Mouse (Mus musculus) ZHBTc4 (cell line): ENCODE measurements around the gene Pcdh15.

ENCODE experiments used
- DNase-seq: peaks from one replicate; pipeline ENCODE4 v3.0.0-alpha.2; 2011; ENCODE audit warnings: low read depth, low spot score

Gene Pcdh15

GRCm38 (mm10) chr10:73333426-73333825, 234.3 kb downstream of the Pcdh15 start:
- no peak for DNase-seq

DNA sequence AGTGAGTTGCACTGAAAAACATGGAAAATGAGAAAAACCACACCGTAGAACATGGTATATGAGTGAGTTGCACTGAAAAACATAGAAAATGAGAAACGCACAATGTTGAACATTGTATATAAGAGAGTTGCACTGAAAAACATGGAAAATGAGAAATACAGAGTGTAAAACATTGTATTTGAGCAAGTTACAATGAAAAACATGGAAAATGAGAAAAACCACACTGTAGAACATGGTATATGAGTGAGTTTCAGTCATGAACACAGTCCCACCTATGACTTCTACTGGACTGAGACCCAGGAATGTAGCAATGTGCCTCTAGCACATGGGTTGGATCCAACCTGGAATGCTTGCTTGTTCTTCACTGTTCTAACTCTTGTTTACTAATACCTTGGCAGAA, 279.9 kb downstream of the Pcdh15 start:
- no peak for DNase-seq

DNA sequence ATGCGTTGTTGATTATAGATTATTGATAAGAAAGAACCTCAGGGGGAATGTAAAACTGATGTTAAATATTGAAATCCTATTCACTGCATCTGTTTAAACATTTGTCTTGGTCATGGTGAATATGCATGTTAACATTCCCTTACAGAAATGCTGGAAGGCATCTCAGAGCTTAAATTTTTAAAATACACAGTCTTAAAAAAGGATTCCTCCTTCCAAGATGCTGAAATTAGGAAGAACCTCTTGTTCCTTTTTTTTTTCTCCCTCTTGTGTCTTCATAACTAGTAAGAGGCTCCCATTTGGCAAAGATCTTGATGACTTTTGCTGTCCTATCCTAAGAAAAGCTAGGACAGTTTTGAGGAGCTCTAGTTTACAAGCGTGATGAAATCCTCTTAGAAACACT, 284.9 kb downstream of the Pcdh15 start:
- DNase-seq = no peak

GRCm38 (mm10) chr10:73400426-73400825, 301.3 kb downstream of the Pcdh15 start:
- peak; percentile 33 for DNase-seq

DNA sequence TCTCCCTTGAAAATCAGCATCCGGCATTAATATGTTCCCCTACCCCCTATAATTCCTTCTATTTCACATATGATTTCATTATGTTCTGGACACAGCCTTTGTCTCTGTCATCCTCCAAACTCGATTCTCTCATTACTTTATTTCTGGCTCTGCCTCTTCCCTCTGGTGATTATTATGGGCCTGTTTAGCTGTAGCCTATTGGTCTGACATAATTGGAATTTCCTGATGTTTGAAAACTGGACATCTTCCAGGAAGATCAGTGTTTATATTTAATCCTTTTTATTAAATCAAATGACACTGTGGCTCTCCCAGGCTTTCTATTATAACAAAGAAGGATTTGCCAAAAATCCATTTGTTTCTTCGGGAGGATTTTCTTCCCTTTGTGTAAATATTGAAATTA, 326.3 kb downstream of the Pcdh15 start:
- no peak for DNase-seq

DNA sequence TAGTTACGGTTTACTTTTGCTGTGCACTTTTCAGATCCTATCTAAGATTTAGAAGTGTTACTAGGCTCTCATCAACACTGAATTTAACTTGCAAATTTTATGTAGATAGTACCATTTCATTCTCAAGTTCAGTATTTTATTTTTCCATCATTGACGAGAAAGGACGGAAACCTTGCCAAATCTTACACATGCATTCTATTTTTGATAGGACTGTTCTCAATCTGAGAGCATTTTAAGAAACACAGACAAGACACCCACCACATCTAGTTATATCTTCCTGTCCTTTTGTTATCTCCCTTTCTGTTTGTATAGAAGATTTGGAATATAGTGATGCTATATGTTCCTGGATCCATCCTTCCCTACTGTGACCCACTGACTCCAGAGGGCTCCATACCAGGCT, 332.2 kb downstream of the Pcdh15 start:
- DNase-seq = no peak

DNA sequence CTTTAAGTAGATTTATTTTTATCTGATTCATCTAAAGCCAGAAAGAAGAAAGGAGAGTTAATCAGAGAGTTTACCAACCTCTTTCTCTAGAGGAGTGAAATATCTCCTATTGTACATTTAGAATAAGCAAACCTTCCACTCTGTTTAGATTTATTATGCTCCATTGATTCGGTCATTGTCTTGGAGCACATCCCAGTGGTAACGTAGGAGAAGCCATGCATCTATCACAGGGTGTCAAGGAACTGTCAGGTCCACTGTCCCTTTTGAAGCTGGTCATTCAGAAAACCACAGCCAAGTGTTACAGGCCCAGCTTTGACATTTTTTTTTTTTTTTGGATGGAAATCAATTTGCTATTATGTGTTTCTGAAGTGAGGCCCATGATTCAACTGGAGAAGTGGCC, 384.9 kb downstream of the Pcdh15 start:
- no peak for DNase-seq

- DNase-seq = no peak
Observed at GRCm38 (mm10) chr10:73491654-73492053, 392.5 kb downstream of the Pcdh15 start.

- DNase-seq = no peak
Observed at GRCm38 (mm10) chr10:73514846-73515245, 415.7 kb downstream of the Pcdh15 start.

DNA sequence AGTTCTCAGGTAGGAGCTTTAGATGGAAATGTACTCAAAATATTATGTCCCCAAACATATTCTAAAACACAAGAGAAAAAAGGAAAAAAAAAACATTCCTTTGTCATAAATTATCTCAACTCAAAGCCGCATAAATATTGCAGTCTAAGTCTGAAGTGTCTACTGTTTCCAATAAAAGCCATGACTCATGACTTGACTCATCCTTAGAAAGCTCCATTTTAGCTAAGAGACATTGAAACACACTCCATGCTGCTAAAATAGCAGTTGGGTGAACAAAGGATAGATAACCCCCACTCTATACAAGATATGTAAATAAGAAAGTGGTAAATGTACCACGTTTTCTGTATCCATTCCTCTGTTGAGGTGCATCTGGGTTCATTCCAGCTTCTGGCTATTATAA, 416.6 kb downstream of the Pcdh15 start:
- DNase-seq = no peak

GRCm38 (mm10) chr10:73519438-73519837, 420.3 kb downstream of the Pcdh15 start:
- DNase-seq = no peak

DNA sequence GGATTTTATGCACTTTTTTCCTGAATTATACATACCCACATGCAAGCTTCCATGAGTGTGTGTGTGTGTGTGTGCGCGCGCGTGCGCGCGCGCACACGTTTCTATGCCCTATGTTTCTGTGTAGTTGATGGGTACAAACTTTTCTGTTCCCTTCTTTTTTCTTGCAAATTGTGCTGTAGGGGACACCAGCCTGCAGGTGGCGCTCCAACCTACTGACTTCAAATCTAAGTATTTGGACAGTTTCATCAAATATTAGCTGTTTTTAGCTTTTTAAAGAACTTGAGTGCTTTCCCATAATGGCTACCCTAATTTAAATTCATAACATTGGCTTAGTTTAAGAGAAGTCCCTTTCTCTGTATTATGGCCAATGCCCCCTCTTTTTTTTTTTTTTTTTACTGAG, 453.7 kb downstream of the Pcdh15 start:
- peak; percentile 30 for DNase-seq

DNA sequence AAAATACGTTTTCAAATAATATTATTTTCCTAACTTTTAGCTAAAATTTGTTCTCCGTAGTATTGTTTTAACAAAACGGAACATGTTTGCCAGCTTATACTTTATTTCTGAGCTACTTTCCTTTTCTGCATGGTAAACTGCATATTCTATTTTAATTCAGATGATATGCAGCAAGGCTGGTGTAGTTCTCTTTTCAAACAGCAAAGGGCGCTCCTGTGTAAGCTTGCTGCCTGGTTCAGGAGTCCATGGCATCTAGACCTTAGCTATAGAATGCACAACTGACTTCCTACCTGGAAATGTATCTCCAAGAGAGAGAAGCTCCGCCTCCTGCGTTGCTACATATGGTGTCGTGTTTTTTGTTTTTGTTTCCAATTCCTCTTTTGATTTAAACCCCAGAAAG, 465.1 kb downstream of the Pcdh15 start:
- peak; percentile 23 for DNase-seq

DNA sequence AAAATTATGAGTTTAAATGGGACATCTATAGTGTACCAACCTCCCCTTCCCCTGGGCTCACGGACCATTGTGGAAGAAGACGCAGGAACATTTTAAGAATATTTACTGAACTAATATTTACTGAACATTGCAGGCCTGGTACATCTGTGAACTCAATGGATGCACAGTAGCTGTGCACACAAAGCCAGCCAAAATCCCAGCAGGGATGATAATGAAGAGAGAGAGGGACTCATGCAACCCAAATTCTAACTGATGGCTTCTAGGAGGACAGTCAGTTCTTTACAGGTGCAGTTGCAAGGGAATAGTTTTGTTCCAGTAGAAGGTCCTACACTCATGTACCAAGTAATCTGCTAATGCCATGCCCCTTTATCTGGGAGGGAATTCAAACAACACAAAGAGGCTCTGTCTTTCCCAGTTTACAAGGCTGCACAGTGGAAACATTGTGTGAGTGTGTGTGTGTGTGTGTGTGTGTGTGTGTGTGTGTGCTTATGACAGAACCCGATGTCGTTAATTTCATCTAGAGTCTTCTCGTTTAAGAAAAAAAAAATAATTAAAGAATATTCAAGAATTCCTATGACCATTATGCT, 475.7 kb downstream of the Pcdh15 start:
- DNase-seq = no peak

- DNase-seq = no peak
Observed at GRCm38 (mm10) chr10:73667501-73667900, 568.4 kb downstream of the Pcdh15 start.

DNA sequence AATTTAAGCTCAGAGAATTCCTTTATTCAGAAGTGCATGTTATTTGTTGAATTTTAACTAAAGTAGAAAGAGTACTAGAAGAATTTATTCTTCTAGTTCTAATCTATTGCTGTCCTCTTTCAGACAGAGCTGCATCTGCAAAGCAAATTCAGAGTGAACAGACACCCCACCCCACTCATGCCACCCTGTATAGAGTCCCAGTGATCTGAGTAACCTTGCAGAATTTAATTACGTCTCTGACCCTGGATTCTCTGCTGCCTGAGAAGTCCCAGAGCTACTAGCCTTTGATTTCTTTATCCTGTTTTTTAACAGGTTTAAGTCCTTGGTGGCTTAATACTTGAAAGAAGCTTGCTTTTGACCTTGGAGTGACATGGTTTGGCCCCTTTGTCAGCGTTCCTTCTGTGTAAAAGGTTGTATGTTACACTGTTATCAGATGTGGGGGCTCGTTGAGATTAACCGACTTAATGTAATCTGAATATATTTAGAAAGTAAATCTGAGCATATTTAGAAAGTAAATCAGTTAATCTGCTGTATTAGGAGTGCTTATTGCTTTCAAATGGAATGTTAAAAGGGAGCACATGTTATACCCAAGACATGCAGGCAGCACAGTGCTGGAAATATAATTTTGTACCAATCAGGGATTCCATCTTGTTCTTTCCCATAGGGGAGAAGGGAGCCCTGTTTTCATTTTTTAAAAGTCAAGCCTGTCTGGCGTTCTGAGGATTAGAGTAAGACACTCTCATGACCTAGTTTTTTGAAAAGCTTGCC, 601.6 kb downstream of the Pcdh15 start:
- DNase-seq = no peak

DNA sequence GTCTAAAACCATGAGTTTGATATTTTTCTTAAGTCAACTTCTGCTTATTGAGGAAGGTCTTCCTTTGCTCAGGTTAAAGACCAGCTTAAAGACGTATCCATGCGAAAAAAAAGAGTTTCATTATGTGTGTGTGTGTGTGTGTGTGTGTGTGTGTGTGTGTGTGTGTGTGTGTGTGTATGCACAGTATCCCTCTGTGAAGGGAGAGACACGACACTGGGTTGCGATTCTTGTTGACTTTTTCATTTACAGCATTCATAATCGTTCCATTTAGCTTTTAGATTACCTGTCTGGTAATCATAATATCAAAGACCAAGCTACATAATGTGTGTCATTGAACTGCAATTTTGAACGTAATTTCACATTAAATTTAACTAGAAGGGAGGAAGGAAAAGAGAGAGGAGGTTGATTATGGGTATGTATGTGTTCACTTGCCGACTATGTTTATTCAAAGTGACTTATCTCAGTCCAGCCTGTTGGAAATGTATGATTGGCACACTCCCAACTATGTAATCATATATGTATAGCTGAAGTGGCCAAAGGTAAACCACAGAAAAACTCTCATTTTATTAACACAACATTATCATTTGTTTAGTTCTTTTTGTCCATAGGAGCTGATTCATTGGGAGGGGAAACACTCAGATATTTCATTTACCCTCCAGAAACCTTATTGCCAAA, 626.6 kb downstream of the Pcdh15 start:
- no peak for DNase-seq

DNA sequence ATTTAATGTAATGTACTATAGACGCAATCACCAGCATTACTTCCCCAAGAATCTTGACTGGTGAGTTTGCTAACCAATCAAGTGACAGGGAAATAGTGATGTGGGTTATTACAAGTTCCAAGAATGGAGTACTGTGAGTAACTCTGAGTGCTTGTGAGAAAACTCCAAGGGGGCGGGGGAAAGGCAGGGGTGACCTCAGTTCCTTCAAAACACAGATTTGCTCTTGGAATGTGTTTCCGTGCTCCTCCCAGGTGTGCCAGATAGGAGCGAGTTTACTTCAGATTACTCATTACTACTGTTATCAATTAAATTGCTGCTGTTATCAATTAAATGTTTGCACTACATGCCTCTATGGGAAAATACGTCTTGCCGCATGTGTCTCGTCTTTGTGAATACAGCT, 634.1 kb downstream of the Pcdh15 start:
- DNase-seq = no peak

DNA sequence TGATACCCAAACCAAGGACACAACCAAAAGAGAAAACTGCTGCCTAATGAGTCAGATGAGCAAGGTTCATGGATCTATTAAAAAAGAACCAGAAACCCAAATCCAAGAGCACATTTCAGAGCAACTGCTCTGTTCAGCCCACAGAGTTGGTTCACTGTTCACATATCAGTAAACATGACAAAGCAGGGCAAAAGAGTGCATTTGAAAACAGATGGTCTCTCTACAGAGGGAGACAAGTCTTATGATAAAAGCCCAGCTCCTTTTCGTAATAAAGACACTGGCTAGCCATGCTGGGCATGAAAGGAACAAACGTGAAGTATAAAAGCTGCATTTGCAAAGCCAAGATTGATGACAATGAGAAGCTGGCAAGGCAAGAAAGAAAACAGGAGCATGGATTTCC, 649.9 kb downstream of the Pcdh15 start:
- DNase-seq = no peak

DNA sequence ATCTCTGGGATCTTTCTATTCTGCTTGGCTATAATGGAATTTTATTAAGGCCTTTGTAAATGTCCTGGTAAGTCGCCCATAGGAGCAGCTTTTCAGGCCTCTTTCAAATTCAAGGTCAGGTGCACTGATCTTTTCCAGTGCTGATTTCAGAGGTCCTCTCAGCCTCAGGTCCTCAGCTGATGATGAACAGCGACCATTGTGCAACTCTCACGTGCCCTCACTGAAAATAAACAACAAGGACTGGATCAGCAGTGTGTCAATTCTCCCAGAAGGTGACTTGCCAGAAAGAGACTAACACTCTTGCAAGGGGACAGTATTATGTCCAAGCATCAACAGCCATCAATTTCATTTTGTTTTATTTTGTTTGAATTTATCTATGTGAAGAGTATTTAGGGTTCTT, 654.7 kb downstream of the Pcdh15 start:
- no peak for DNase-seq

- DNase-seq = no peak
Observed at GRCm38 (mm10) chr10:73782945-73783344, 683.8 kb downstream of the Pcdh15 start.

- no peak for DNase-seq
Observed at GRCm38 (mm10) chr10:73788163-73788562, 689.0 kb downstream of the Pcdh15 start.

- DNase-seq = no peak
Observed at GRCm38 (mm10) chr10:73805069-73805468, 705.9 kb downstream of the Pcdh15 start.
